Mouse (Mus musculus) T-helper 2 cell (primary cell): ENCODE results near the gene Ppp1r3c.

ENCODE experiments used
- in situ Hi-C: fragments of 300-600 bp; cut with MboI, MseI; formaldehyde crosslinking; loops from one replicate; pipeline ENCODE4 v1.15.1; 2025; ENCODE audit warnings: high pct_unique_total_duplicates

Ppp1r3c gene

DNA sequence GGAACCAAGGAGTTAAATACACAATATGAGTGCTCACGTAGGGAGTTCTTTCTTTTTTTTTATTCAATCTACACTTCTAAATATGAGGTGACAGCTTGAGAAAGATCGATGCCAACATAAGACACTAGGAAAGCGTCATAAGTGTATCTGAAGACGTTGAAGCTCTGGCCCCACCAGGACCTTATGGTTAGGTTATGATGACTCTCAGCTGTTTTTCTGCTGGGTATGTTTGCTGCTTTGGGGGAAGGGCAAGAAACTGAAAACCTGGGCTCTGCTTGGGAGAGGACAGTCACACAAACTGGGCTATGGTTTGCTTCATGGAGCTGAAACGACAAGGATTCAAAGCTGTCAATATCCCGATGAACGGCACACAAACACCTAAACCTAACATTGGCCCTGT lies 11.5 kb downstream of the Ppp1r3c start:
- in situ Hi-C loops = loop anchor here (5.0 kb wide), 1 partner anchor 37 kb away; no protein-coding TSS in a partner anchor

DNA sequence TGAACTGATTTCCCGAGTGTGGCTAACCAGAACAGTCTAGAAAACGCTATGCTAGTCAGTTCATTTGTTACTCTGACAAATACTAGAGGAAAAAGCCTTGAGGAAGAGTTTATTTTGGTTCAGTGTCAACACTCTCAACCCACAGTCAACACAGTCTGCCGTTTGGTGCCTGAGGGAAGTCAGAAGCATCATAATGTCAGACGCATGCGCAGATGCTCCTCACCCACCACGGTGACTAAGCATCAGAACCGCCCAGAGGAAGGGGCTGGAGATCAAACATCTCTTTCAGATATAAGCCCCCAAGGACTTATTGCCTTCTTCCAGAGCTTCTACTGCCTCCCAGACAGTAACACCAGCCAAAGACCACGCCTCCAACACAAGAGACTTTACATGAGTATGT lies 15.3 kb downstream of the Ppp1r3c start:
- in situ Hi-C loops = no loop called here

DNA sequence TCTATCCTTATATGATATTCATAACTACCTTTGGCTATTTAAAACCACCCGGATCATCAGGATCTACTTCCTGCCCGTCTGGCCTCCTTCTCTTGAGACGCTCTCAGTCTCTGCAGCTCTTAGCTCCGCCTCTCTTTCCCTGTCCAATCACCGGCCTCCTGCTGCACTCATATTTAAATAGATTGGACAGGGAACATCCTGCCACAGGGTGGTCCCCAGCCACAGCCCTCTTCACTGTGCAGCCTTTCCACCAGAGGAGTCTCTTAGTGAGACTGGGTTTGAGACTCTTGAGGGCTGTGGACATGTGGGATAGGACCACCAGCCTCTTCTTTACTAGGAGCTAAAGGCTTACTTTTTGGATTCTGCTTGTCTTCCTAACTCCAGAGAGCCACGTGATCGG lies 20.2 kb downstream of the Ppp1r3c start:
- in situ Hi-C loops = no loop called here

DNA sequence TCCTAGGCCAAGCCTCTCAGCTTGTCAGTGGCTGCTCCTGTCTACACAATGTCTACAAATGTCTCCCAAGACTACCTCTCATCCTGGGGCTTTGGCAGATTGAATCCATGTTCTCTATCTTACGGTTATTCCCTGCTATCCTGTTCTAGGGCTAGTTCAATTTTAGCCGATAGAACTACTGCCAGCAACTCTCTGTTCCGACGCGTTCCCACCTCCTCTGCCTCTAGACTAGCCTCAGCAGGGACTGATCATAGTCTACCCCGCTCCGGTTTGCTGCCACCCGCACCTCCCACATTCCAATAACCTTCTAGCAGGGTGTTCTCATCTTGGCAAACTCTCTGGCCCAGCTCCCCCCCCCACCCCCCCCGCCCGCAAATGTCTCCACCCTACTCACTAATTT lies 20.9 kb downstream of the Ppp1r3c start:
- in situ Hi-C loops = no loop called here

DNA sequence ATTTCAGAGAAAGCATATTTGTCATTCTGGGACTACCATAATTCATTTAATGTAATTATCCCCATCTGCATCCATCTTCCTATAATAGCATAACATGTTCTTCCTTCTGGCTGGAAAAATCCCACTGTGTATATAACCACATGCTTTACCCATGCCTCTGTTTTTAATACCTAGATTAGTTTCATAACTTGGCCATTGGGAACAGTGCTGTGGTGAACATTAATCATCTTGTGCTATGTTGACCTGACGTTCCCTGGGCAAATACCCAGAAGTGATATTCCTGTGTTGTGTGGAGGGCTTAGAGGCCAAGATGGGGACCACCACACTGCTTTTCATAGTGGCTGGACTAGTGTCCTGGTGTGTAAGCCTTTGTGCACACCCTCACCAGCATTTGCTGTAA lies 22.0 kb downstream of the Ppp1r3c start:
- in situ Hi-C loops = no loop called here

DNA sequence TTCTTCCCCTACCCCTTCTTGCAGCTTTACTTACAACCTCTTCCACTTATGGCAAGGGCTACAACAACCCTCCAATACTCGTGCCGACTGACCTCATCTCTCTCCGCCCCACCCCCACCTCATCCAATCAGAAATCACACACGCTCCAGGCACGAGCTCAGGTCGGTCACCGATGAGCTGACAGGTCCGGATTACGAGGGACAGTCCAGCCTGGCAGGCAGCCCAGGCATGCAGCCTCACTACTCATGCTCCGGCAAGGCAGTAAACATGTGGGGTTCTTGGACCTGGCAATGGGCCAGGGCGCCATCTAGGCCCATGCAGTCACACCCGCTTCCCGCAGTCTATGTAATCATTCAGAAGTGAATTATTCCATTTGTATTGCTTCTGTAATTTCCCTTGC lies 23.4 kb downstream of the Ppp1r3c start:
- in situ Hi-C loops = no loop called here

DNA sequence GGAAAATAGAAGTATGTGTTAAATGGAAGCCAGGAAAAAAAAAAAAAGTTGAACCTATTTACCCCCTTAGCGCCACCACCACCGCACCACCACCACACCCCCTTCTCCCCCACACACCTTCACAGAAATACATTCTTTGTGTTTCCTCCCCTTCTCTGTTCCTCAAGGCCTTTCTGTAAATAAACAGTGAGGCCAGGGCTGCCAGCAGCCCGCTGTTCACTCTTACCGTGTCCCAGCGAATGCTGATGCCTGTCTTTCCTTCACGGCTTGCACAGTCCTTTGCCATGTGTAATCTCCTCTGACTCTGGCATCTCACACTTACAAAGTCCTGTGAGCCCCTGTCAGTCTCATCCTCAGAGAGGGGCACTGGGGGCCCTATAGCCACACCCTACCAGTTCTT lies 30.3 kb downstream of the Ppp1r3c start:
- in situ Hi-C loops = no loop called here

DNA sequence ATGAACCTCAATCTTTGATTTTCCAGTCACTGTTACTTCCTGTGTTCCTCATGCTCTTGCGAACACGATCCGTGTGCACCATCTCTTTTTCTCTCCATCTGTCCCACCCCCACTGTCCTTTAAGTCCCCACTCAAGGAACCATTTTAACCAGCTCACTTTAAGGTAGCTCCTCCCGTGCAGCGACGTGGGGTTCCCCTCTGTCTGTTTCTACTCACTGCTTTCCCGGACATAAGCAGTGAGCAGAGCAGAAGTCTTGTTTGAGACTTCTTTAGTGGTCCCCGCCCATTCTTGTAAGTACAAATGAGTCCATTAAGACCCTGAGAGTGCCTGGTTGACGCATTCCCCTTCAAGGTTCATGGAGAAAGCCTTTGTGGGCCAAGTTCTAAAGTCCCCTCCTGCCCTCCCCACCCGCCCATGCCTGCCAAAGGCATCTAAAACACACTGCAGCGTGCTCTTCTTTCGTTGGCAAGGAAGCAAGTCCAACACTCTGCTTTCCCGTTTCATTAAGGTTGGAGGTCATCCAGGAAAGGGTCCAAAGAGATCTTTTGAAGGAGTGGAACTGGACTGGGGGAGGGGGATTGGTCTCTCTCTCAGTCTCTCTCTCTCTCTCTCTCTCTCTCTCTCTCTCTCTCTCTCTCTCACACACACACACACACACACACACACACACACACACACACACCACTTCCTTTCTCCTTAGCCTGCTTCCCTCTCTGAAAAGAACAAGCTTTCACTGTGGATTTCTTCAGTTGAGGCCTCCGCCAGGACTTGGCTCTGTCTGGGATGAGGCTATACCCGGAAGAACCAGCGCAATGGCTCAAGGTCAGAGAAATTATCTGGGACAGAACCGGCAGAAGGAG lies 30.9 kb downstream of the Ppp1r3c start:
- in situ Hi-C loops = no loop called here

DNA sequence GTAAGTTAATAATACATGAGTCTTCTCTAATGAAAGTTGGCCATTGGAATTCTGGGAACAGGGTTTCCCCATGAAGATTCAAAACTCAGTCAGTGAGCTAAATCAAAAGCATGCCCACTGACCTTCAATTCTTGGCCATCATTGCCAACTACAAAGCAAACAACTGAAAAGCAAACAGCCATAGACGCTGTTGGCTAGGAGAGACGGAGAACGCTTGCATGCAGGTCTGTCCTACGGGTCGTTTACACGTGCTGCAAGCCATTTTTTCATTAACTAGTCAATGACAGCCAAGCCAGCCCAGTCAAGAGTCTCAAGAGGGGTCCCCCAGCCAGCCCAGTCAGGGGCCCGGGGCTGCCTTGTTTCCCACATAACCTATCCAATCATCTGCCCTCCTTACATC lies 31.7 kb downstream of the Ppp1r3c start:
- in situ Hi-C loops = no loop called here

DNA sequence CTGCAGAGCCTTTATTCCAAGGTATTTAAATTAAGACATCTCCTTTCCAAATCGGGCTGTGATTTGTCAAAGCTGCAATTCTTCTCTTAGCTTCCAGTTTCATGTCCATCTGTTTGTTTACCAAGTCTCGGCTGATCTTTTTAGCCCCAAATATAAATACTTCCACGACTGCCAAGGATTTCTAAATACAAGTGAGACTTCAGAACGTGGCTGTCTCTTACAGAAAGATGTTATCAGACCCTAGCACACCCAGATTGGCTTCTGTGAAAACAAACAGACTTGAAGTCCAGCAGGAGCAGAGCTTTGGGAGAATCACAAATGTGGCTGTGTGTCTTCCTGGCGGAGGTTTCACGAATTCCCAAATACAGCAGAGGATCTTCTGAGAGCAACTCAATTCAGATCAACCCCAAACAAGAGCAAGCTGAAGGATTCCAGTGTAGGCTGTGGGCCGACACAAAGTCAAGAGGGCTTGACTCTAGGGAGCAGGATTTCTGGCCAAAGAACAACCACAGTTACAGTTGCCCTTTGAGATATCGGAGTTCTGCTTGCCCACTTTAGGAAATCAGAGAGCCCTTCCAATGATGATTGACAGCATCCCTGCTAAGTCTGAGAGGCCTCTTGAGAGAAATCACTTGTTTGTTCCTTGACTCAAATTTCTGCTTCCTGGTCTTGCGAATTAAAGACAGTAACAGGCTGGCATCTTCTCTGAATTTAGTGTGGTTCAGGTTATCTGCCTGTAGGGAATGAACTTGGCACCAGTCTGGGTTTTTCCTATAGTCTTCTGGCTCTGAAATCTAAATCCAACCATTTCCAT lies 34.4 kb downstream of the Ppp1r3c start:
- in situ Hi-C loops = no loop called here

DNA sequence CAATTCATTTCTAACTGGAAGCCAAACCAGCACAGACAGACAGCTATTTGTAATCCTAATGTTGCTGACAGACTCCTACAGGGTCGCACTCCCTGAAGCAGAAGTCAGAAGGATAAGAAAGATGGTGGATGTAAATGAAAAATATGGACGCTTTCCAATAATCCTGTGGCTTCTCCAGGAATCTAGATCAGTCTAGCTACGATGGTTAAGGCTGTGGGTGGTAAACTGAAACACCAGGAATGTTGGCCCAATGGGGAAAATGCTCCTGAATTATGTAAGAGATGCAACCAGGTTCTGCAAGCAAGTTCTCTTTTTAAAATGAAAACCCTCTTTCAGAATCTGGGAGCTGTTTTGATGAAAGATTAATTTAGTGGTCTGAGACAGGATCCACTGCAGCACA lies 35.1 kb downstream of the Ppp1r3c start:
- in situ Hi-C loops = no loop called here

DNA sequence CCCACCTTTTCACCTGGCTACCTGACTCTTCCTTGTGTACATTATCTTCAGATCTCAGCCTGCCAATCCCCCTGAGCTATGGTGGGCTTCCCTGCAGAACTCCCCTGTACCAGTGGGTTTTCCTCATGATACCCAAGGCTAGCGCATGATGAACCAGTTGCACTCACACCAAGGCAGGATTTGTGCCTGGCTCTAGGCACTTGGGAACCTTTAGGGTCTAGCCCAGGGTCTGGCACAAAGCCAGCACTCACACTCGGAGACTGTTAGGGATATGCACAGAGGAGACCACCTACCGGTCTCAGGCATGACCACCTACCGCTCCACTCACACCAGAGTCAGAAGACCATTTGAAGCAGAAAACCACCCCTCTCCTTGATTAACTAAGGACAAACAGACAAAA lies 35.5 kb downstream of the Ppp1r3c start:
- in situ Hi-C loops = no loop called here

DNA sequence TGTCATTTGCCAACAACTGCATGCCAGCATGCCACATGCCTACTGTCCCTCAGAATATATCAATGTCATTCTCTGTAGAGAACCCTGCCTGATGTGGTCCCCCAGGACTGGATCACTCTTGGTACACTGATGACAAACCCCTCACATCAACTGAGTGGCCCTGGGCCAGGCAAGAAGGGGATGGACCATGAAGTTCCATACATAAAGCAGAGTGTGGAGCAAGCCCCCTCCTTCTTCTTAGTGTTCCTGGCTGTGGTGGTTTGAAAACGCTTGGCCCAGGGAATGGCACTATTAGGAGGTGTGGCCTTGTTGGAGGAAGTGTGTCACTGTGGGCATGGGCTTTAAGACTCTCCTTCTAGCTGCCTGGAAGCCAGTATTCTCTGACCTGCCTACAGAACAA lies 37.3 kb downstream of the Ppp1r3c start:
- in situ Hi-C loops = no loop called here

DNA sequence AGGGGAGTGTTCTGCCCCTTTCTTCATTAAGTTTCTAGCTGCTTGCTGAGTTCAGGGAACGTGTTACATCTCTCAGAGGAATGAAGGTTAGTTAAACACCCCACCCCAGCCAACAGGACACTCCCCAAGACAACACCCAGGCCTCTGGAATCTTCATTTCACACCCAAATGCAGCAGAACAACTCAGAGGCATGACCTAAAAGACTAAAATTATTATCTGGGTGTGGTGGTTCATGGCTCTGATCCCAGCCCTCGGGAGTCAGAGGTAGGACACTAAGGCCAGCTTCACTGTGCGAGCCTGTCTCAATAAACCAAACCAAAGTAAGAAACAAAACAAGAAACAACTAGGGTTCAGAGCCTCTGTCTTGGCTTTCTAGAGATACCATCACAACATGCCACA lies 38.3 kb downstream of the Ppp1r3c start:
- in situ Hi-C loops = no loop called here

DNA sequence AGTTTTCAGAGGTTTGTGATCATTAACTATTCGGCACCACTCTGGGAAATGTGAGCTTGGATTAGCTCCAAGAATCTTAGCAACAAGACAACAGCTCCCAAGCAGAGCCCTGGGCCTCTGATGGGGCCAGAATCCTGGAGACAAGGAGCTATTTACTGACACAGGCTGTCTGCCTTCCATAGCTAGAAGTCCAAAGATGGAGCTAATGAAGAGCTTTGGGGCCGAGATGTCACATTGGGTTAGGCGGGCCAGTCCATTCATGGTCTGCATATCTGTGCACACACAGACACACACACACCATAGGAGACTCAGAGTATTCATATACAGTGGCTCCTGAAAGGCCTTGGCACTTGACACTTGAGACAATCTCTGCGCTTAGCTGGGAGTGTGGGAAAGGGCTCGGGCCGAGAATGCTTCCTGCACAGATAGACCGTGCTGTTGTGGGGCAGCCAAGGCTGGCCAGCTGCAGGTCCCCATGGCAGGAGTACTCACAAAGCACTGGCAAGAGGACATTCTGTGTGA lies 39.8 kb downstream of the Ppp1r3c start:
- in situ Hi-C loops = no loop called here

DNA sequence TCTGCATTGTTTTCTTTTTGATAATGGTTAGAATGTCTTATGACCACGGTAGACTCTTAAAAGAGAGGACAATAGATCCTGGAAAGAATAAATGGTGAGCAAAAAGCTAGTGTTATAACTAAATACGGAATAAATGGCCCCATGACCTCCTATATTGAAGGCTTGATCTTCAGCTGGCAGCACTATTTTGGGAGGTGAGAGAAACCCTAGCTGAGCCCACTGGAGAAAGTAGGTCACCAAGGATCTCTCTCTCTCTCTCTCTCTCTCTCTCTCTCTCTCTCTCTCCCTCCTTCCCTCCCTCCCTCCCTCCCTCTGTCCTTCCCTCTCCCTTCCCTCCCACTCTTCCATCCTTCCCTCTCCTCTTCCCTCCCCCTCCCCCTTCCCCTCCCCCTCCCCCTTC lies 42.9 kb downstream of the Ppp1r3c start:
- in situ Hi-C loops = no loop called here

DNA sequence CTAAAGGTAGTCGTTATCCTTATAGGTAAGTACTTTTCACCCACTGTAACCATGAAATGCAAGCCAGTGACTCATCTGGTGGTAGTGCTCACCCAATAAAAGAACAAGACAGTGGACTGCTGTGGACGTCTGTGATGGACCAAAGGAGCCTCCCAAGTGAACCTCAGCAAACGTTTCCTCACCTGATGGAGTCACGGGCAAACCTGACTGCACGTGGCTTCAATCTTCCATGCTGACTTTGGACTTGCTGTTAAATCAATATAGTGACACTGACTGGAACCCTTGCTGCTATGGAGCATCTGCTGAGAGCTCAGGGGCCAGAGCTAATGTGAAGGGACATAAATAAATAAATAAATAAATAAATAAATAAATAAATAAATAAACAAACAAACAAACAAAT lies 44.5 kb downstream of the Ppp1r3c start:
- in situ Hi-C loops = no loop called here

DNA sequence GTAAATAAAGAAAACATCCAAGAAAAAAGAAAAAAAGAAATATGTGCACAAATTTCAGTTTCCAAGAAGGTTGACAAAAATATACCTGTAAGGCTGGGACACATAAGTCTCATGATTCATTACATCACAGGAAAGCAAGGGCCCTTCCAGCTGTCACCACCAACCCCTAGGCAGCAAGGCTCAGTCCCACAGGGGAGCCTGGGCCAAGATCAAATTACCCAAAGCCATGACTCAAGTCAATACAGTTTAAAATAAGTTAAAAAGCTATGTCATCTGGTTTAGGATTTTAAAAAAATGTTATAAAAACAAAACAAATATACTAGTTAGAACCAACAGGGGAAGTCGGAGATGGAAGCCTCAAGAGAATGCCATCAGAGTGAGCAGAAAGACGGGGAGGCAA lies 45.2 kb downstream of the Ppp1r3c start:
- in situ Hi-C loops = no loop called here

DNA sequence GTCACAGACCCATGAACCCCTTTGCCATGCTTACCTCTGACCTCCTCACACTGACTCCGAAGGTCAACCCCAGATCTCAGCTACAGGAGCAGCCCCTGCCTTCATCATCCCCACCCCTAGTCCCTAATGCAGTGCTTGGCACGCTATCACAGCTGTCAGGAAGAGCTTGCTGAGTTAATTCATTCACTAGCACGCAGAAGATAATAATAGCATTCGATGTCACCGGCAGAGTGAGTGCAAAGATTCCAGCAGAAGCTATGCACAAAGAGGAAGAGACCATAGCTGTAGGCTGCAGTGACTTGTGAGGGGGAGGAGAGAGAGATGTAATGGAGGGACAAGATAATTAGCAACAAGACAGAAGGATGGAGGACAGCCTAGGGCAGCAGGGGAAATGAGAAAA lies 47.2 kb downstream of the Ppp1r3c start:
- in situ Hi-C loops = no loop called here

DNA sequence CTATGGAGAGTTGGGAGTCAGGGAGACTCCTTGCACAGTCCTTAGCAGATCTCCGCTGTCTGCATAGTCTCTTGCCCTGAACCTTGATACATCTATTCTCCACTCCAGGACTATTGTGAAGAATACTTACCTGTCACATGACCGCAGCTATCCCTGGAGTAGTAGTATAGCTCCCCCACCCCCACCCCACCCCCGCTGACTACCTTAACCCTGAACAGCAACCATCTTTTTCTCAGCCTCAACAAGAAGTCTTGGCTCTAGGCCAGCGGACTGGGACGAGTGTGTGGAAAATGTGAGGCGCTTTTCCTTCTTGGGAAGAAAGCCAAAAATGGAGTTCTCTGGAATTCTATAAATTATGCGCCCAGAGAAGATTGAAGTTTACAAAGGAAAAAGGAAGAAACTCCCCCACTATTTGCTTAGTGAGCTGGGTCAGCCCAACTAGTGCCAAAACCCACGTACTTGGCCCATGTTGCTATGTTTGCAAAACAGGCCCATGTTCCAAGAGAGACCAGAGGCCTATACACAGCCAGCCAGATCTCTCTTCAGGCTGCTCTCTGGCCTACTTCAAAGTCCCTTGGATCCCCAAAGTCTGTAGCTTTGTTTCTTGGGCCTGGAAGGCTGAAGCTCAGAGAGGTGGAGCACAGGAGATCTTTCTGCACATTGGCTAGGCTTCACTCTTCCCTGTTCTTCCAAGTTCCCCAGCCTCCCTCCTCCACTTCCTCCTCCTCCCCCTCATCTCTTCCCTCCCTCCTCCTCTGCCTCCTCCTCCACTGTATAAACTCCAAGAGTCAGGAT lies 48.4 kb downstream of the Ppp1r3c start:
- in situ Hi-C loops = no loop called here

DNA sequence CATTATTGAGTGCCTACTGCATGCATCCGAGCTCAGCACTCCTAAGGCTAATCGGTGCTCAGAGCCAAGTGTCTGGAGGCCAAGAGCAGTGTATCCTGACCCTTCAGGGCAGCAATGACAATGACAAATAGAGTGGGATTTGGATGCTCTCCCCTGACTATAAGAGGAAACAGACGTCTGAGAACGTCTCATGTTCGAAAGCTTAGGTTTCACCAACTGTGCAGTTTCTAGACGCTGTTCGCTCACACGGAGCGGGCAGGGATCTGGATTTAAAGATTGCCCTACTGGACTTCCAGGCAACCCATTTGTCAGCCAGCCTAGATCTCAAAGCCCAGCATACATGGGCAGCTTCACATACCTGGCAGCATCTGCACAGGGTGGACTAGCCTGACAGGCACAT lies 49.4 kb downstream of the Ppp1r3c start:
- in situ Hi-C loops = no loop called here

DNA sequence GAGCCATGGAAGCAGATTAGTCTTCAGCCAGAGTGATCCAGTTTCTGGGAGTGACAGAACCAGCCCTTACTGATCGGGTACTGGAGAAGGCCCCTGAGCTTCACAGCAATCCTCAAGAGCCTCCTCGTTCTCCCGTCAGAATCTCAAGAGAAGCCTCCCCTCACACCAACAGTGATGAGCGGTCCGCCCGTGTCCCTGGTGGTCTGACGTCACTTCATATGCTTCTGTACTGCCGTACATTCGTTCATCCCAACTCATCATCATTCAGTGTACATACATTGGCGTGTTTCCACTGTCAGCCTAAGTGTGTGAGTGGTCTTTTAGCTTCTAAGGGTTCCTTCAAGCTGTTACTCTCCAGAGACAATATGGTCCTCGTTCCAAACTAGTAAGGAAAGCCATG lies 50.4 kb downstream of the Ppp1r3c start:
- in situ Hi-C loops = no loop called here
